In the genomic region with DNA sequence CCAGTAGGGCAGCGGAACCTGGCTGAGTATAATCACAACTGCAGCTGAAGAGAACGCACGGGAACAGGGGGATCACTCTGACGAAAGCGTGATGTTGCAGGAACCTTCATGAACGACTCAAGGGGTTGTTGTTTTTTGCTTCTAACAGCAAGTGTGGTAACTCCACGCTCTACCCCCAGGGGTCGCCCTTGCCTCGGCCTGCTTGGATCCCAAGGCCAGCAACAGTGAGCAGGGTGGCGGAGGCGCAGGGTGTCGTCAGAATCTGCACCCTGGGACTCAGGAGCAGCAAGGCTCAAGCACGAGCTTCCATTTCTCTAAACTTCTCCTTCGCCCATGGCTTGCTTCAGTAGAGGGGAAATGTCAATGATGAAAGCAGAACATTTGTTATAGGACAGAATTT, we compare ENCODE assay signal across 9 mouse cellular contexts. TPM values are rescaled to one million over a fixed set of nuclear protein-coding genes. Genes with fewer than 3 reads are reported as not detected.
DNase-seq lines count a peak whose midpoint lies in the region; ATAC-seq and TF ChIP-seq lines count a peak whose summit lies in the region.
"Had no signal": no experiment of that assay in that cellular context is flagged by ENCODE, and none has a peak within 500 bp of the region (broad histone marks: within the 10 kb centered on the region; RNA-seq: fewer than 3 reads in every experiment).

No protein-coding gene starts in this region.

- H3K27ac ChIP-seq in hindbrain, embryonic 16.5 days (ENCODE audit: low read depth, low read length): no peak overlapping the region
- H3K27ac ChIP-seq in midbrain, postnatal 0 days (ENCODE audit: low read depth, low read length): no peak overlapping the region

- H3K9me3 ChIP-seq in hindbrain, embryonic 16.5 days (ENCODE audit: control insufficient read depth, low read length): no peaks in the 10 kb centered on the region
- no peaks in the 10 kb centered on the region for H3K9me3 ChIP-seq in midbrain, postnatal 0 days (ENCODE audit: low read length)
- H3K9me3 ChIP-seq: megakaryocyte, embryonic 14.5 days had no signal

- no peak overlapping the region; the same call in 1 of the 2 replicates for H3K9ac ChIP-seq in hindbrain, embryonic 16.5 days (ENCODE audit: low read depth, low read length)
- H3K9ac ChIP-seq in midbrain, postnatal 0 days (replicated peaks; ENCODE audit: low read length, poor library complexity, severe bottlenecking): no peak overlapping the region

- no peak overlapping the region for H3K4me3 ChIP-seq in hindbrain, embryonic 16.5 days (ENCODE audit: low read length)
- H3K4me3 ChIP-seq in midbrain, postnatal 0 days (ENCODE audit: low read depth, low read length): no peak overlapping the region

- WGBS in hindbrain, embryonic 16.5 days: 44% methylated on average over 14 of the region's 14 CpGs
- WGBS in midbrain, postnatal 0 days: 40% methylated on average over 14 of the region's 14 CpGs

- H3K4me2 ChIP-seq in hindbrain, embryonic 16.5 days (ENCODE audit: low read length): no peak overlapping the region
- H3K4me2 ChIP-seq in midbrain, postnatal 0 days (ENCODE audit: low read depth, low read length, poor library complexity, severe bottlenecking): no peak overlapping the region

- intact Hi-C loops in left cerebral cortex, postnatal 25 days (cut with DNase I): loop anchor here (1.0 kb wide), 1 partner anchor 100 kb away; no protein-coding TSS in a partner anchor

- TF ChIP-seq CTCF in midbrain, postnatal 0 days (IDR thresholded peaks at IDR 0.05): peak; percentile 88

- DNase-seq in frontal cortex, postnatal 10 days (ENCODE audit: low spot score in 2 of 2): peak; percentile 61 to 77
- DNase-seq in cerebellum, adult 11 months: peak; percentile 85
- DNase-seq in forelimb bud, embryonic 11.5 days (ENCODE audit: low read depth, low spot score): peak; percentile 72
- DNase-seq in left cerebral cortex, postnatal 25 days (ENCODE audit: low spot score in 2 of 2): peak; percentile 75 to 83
- peak; percentile 72 for DNase-seq in midbrain, postnatal 0 days (ENCODE audit: low spot score)
- peak; percentile 70 to 79 for DNase-seq in spleen, postnatal 14 days (ENCODE audit: low spot score in 2 of 2)

- H3K4me1 ChIP-seq in hindbrain, embryonic 16.5 days (ENCODE audit: control insufficient read depth, insufficient read depth, low read depth, low read length): peaks cover 20% of the 10 kb centered on the region
- H3K4me1 ChIP-seq in midbrain, postnatal 0 days (ENCODE audit: insufficient read depth, low read length): no peaks in the 10 kb centered on the region

- H3K27me3 ChIP-seq in hindbrain, embryonic 16.5 days (replicated peaks; ENCODE audit: control insufficient read depth, insufficient read depth, low read length): no peaks in the 10 kb centered on the region
- no peaks in the 10 kb centered on the region for H3K27me3 ChIP-seq in midbrain, postnatal 0 days (ENCODE audit: insufficient read depth, low read length)
- H3K27me3 ChIP-seq: megakaryocyte, embryonic 14.5 days had no signal

- ATAC-seq in frontal cortex, adult (ENCODE audit: low TSS enrichment): no peak
- ATAC-seq in hindbrain, embryonic 16.5 days: 0 out of 2 replicates have a peak, but pooled peaks have one; percentile 34
- ATAC-seq in midbrain, postnatal 0 days (ENCODE audit: low FRiP score): no peak

- H3K36me3 ChIP-seq in hindbrain, embryonic 16.5 days (ENCODE audit: control insufficient read depth, insufficient read depth, low read length): peaks cover 18% of the 10 kb centered on the region
- peaks cover 26% of the 10 kb centered on the region for H3K36me3 ChIP-seq in midbrain, postnatal 0 days (ENCODE audit: insufficient read depth, low read length)

RNA-seq across cellular contexts. Expression of a gene that starts 22.1 kb away (rescaled TPM):
- polyA plus RNA-seq in hindbrain, embryonic 16.5 days (2015; fragmentation: Nextera tagmentation; extraction: Ambion mirVana): 1.9 and 2.5 TPM in 2 replicates
- total RNA-seq in left cerebral cortex, postnatal 25 days (2021): 10 to 100 TPM; 30.2 to 32.9 TPM
- 0.52 and 3.1 TPM in 2 replicates for total RNA-seq in midbrain, postnatal 0 days (2014; rRNA removed)
- 1.9 and 2.3 TPM in 2 replicates for polyA plus RNA-seq in midbrain, postnatal 0 days (2015; fragmentation: Nextera tagmentation; extraction: Ambion mirVana)

RNA-seq across cellular contexts. Expression of a gene that starts 54.1 kb away (rescaled TPM):
- polyA plus RNA-seq in hindbrain, embryonic 16.5 days (2015; fragmentation: Nextera tagmentation; extraction: Ambion mirVana): 176 and 191 TPM in 2 replicates
- 10 to 100 TPM; 76.1 to 77.5 TPM for total RNA-seq in left cerebral cortex, postnatal 25 days (2021)
- 157 and 311 TPM in 2 replicates for total RNA-seq in midbrain, postnatal 0 days (2014; rRNA removed)
- 165 and 171 TPM in 2 replicates for polyA plus RNA-seq in midbrain, postnatal 0 days (2015; fragmentation: Nextera tagmentation; extraction: Ambion mirVana)

RNA-seq across cellular contexts. Expression of a gene that starts 54.2 kb away (rescaled TPM):
- polyA plus RNA-seq in hindbrain, embryonic 16.5 days (2015; fragmentation: Nextera tagmentation; extraction: Ambion mirVana): 7.9 and 10.4 TPM in 2 replicates
- total RNA-seq in left cerebral cortex, postnatal 25 days (2021): 10 to 100 TPM; 23.3 to 25.6 TPM
- total RNA-seq in midbrain, postnatal 0 days (2014; rRNA removed): 9.5 and 10.1 TPM in 2 replicates
- polyA plus RNA-seq in midbrain, postnatal 0 days (2015; fragmentation: Nextera tagmentation; extraction: Ambion mirVana): 5.9 and 6.3 TPM in 2 replicates
